Mouse (Mus musculus) embryonic fibroblast, embryonic 13.5 days (primary cell): Measurements from ENCODE around the gene Rsph10b.

Source experiments
- CTCF ChIP-seq: IDR thresholded peaks from 2 replicates; pipeline ENCODE4 v1.5.1; 2011; ENCODE audit warnings: mild to moderate bottlenecking, control low read depth, low read length, moderate library complexity, borderline replicate concordance; ENCODE audit not compliant: insufficient read depth
- POLR2A ChIP-seq: IDR thresholded peaks from 2 replicates; pipeline ENCODE4 v1.6.1; 2011; ENCODE audit warnings: low read depth, mild to moderate bottlenecking, control low read depth, low read length, moderate library complexity

DNA sequence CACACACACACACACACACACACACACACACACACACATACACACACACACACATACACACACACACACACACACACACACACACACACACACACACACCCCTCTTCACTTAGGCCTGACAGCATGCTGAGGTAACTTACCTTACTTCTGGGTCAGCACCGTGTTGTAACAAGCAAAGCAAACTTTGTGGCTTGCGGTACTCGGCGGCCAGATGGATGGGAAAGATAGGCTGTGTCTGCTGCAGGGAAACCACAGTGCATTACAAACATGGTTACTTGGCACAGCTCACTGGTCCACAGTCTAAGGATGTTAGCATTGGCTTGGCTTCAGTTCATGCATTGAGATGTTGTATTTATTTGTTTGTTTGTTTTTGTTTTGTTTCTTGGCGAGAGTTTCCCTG is 39.4 kb upstream of the Rsph10b start:
- TF ChIP-seq CTCF (no peak), POLR2A (no peak)
